Mouse (Mus musculus): ENCODE data around the gene Neurl4.

GRCm38 (mm10) chr11:69894671-69895070 is 6.2 kb upstream of the Neurl4 start:
- TF ChIP-seq CTCF (IDR thresholded peaks at IDR 0.05; ENCODE audit: borderline replicate concordance, insufficient read depth, low read depth, low read length) (no peak), POLR2A (IDR thresholded peaks at IDR 0.05; ENCODE audit: borderline replicate concordance, insufficient read depth, low read length) (no peak)

Data from cerebellum, adult 2 months (tissue).